Mouse (Mus musculus): ENCODE data around the gene Hils1. TPM values are rescaled to one million over a fixed set of nuclear protein-coding genes. Genes with fewer than 3 reads are reported as not detected.

The Hils1 gene
- total and polyA plus RNA-seq, 3 experiments: not detected

DNA sequence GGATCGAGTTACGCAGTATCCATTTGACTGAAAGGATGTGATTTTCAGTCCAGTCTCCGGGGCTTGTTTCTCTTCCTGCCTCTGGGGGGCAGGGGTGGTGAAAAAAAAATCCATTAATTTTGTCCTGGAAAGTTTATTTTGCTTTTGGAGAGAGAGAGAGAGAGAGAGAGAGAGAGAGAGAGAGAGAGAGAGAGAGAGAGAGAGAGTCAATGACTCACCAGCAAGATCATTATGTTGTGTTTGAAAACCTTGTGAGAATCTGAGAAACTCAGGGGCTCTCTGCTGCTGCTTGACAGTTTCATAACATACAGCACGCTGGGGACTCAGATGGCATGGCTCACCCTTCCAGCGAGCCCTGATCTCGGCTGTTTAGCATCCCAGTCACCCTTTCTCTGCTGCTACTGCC, 46.4 kb upstream of the Hils1 start:
- H3K79me2 ChIP-seq (ENCODE audit: control insufficient read depth, insufficient read depth, low read length, poor library complexity): no peaks in the 10 kb centered on the region
- no peak overlapping the region for H3K4me3 ChIP-seq (ENCODE audit: control insufficient read depth in 1 of 2, insufficient read depth in 1 of 2, low read depth in 2 of 2, low read length in 2 of 2)
- H3K36me3 ChIP-seq (ENCODE audit: control insufficient read depth in 1 of 2, insufficient read depth in 2 of 2, low read length in 2 of 2): no peaks in the 10 kb centered on the region
- no peaks in the 10 kb centered on the region for H3K9me3 ChIP-seq (replicated peaks; ENCODE audit: insufficient read depth, low read length)
- TF ChIP-seq EP300 (IDR thresholded peaks at IDR 0.05; ENCODE audit: low read depth in 1 of 2, low read length in 2 of 2) (no peak), USF1 (IDR thresholded peaks at IDR 0.05; ENCODE audit: low read depth, low read length) (no peak), GATA1 (IDR thresholded peaks at IDR 0.05; ENCODE audit: low read depth, low read length) (no peak), TAL1 (IDR thresholded peaks at IDR 0.05; ENCODE audit: low read length) (no peak), ZC3H11A (IDR thresholded peaks at IDR 0.05; ENCODE audit: low read depth, low read length) (no peak), UBTF (IDR thresholded peaks at IDR 0.05; ENCODE audit: borderline replicate concordance, insufficient read depth, low read depth, low read length) (no peak), MXI1 (IDR thresholded peaks at IDR 0.05; ENCODE audit: low read depth, low read length) (no peak), SMC3 (IDR thresholded peaks at IDR 0.05; ENCODE audit: low read depth, low read length) (no peak), ETS1 (IDR thresholded peaks at IDR 0.05; ENCODE audit: low read depth, low read length) (no peak), ZMIZ1 (IDR thresholded peaks at IDR 0.05; ENCODE audit: low read depth, low read length) (no peak), GABPA (IDR thresholded peaks at IDR 0.05; ENCODE audit: low read depth, low read length) (no peak), E2F4 (IDR thresholded peaks at IDR 0.05; ENCODE audit: borderline replicate concordance, low read depth, low read length) (no peak), TCF12 (IDR thresholded peaks at IDR 0.05; ENCODE audit: low read depth, low read length) (no peak), TBP (IDR thresholded peaks at IDR 0.05; ENCODE audit: low read depth, low read length) (no peak), JUND (IDR thresholded peaks at IDR 0.05; ENCODE audit: low read depth, low read length) (no peak), MEF2A (IDR thresholded peaks at IDR 0.05; ENCODE audit: extremely low read depth, insufficient replicate concordance, low read depth, low read length, poor library complexity, severe bottlenecking) (no peak), HCFC1 (IDR thresholded peaks at IDR 0.05; ENCODE audit: low read depth, low read length) (no peak)
- H3K27me3 ChIP-seq (ENCODE audit: control insufficient read depth in 1 of 2, insufficient read depth in 2 of 2, low read length in 2 of 2): peaks cover 0 to 15% of the 10 kb centered on the region in 2 experiments
- H3K9ac ChIP-seq (ENCODE audit: control insufficient read depth, low read depth, low read length, poor library complexity, severe bottlenecking): no peak overlapping the region
- DNase-seq (ENCODE audit: low read depth, low spot score): no peak
- H3K27ac ChIP-seq (ENCODE audit: control insufficient read depth, low read depth, low read length): no peak overlapping the region
- H3K4me1 ChIP-seq (ENCODE audit: control insufficient read depth in 1 of 2, insufficient read depth in 2 of 2, low read length in 2 of 2): no peaks in the 10 kb centered on the region

GRCm38 (mm10) chr11:94924977-94925376, 42.4 kb upstream of the Hils1 start:
- Histone ChIP-seq H3K9ac (ENCODE audit: control insufficient read depth, low read depth, low read length, poor library complexity, severe bottlenecking) (no peak overlapping the region), H3K4me3 (ENCODE audit: control insufficient read depth in 1 of 2, insufficient read depth in 1 of 2, low read depth in 2 of 2, low read length in 2 of 2) (no peak overlapping the region), H3K27me3 (ENCODE audit: control insufficient read depth in 1 of 2, insufficient read depth in 2 of 2, low read length in 2 of 2) (peaks cover 3 to 6% of the 10 kb centered on the region in 2 experiments), H3K27ac (ENCODE audit: control insufficient read depth, low read depth, low read length) (no peak overlapping the region), H3K36me3 (ENCODE audit: control insufficient read depth in 1 of 2, insufficient read depth in 2 of 2, low read length in 2 of 2) (no peaks in the 10 kb centered on the region), H3K79me2 (ENCODE audit: control insufficient read depth, insufficient read depth, low read length, poor library complexity) (no peaks in the 10 kb centered on the region), H3K4me1 (ENCODE audit: control insufficient read depth in 1 of 2, insufficient read depth in 2 of 2, low read length in 2 of 2) (no peaks in the 10 kb centered on the region), H3K9me3 (replicated peaks; ENCODE audit: insufficient read depth, low read length) (no peaks in the 10 kb centered on the region)
- TF ChIP-seq CTCF (IDR thresholded peaks at IDR 0.05 in 2 of 3, conservative IDR thresholded peaks at IDR 0.05 in 1 of 3; ENCODE audit: control insufficient read depth in 1 of 3, insufficient read depth in 1 of 3, low read depth in 2 of 3, low read length in 3 of 3, poor library complexity in 1 of 3, severe bottlenecking in 1 of 3): no peak
- TF ChIP-seq MYC (IDR thresholded peaks at IDR 0.05; ENCODE audit: low read depth, low read length): no peak
- no peak for TF ChIP-seq ZMIZ1 (IDR thresholded peaks at IDR 0.05; ENCODE audit: low read depth, low read length)
- no peak for TF ChIP-seq SIN3A (IDR thresholded peaks at IDR 0.05; ENCODE audit: low read length)
- no peak for TF ChIP-seq MEF2A (IDR thresholded peaks at IDR 0.05; ENCODE audit: extremely low read depth, insufficient replicate concordance, low read depth, low read length, poor library complexity, severe bottlenecking)
- no peak for TF ChIP-seq GATA1 (IDR thresholded peaks at IDR 0.05; ENCODE audit: low read depth, low read length)
- TF ChIP-seq ETS1 (IDR thresholded peaks at IDR 0.05; ENCODE audit: low read depth, low read length): no peak
- TF ChIP-seq ZKSCAN1 (IDR thresholded peaks at IDR 0.05; ENCODE audit: low read depth, low read length): no peak
- no peak for TF ChIP-seq TBP (IDR thresholded peaks at IDR 0.05; ENCODE audit: low read depth, low read length)
- no peak for TF ChIP-seq NELFE (IDR thresholded peaks at IDR 0.05; ENCODE audit: low read depth, low read length)
- TF ChIP-seq RCOR1 (IDR thresholded peaks at IDR 0.05; ENCODE audit: low read depth, low read length): no peak
- no peak for DNase-seq (ENCODE audit: low read depth, low spot score)
